Mouse (Mus musculus): ENCODE results near the gene Rab15.
A peak's percentile ranks its signal among the peaks of the same experiment; 100 is the strongest.
"Not testable (repeated sequence)": the region's sequence is repeated elsewhere in the genome, so short reads cannot be mapped to it uniquely, and the experiment has no call there.

Gene Rab15

DNA sequence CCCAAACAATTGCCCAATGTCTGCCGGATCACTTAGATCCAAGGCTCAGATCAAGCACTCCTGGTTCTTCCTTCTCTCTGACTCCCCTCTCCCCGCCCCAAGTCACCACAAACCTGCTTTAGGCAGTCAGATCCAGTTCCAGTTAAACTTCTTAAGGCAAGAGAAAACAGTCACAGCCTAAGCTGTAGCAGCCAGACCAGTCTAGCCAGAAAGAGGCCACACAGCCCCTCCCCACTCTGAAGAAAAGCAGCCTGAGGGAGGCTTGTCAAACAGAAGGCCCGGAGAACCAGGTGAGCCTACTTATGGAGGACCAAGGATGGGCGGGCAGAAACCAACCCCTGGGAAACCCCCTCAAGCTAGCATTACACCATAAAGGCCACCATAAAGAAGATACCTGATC lies 4.6 kb downstream of the Rab15 start:
- peak; percentile 69 for DNase-seq

GRCm38 (mm10) chr12:76817176-76817575 lies 5.5 kb downstream of the Rab15 start:
- no peak for DNase-seq

GRCm38 (mm10) chr12:76816720-76817119 lies 6.0 kb downstream of the Rab15 start:
- DNase-seq = no peak

GRCm38 (mm10) chr12:76814120-76814519 lies 8.6 kb downstream of the Rab15 start:
- DNase-seq = no peak

DNA sequence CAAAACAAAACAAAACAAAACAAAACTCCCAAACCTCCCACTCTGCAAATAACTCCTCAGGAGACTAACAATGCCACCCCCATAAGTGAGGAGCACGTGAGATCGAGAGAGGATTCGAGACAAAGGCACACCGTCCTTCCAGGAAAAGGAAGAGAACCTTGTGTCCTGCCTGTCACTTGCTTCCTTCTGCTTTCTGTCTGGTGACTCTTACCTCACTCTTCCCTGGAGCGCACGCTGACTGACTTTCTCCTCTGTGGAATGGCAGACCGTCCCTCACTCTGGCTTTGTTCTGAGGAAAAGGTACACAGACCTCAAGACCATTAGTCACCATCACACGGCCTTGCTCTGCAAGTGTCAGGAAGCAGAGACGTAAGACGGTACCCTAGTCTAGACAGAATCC lies 9.2 kb downstream of the Rab15 start:
- no peak for DNase-seq

DNA sequence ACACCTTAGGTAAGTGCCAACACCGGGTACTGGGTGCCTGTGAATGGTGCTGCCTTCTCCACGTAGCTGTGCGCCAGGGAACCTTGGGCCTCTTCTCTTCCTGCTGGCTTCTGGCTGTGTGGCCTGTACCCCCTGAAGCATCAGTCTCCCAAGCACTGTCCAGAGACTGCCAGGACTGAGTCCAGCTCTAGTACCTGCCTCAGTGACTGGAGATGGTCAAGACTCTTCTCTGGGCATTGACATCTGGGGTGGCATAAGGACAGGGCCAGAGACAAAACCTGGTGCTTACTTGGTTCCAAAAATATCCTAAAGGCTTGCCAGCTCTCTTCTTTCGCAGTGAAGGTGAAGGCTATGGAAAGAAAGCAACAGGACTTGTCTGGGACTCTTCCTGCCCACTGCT lies 11.7 kb downstream of the Rab15 start:
- no peak for DNase-seq

- no peak for DNase-seq
These were observed 12.2 kb downstream of the Rab15 start for GRCm38 (mm10) chr12:76810491-76810890.

GRCm38 (mm10) chr12:76807796-76808195 lies 14.9 kb downstream of the Rab15 start:
- DNase-seq = no peak

DNA sequence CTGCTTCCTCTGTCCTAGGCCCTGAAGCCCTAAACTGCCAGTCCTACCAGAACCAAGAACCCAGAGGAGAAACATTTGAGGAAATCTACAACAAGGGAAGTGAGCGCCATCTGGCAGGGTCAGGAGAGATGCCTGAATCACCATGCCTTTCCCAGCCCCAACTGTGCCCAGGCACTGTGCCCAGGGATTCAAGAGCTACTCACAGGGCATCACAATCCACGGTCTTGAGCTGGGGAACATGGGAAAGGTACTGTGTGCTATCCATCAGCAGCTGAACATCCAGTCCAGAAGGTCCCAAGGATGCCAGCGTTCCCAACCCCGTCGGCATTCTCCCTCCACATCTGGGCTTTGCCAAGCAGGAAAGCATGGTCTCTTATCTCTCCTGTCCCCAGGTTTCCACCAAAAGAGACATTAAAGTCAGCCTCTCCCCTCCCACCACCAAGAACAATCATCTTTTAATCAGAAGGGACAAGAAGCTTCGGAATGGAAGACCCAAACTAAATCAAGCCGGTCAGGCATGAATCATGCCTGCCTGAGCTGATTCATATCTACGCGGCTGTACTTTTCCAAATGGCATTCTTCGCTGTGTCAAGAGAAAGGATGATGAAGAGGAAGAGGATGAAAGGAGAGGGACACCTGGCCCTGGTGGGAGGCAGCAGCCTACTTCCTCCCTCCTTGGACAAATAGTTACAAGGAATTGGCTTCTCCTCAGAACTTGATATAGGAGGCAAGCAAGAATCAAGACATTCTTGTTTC lies 17.5 kb downstream of the Rab15 start:
- DNase-seq = no peak

DNA sequence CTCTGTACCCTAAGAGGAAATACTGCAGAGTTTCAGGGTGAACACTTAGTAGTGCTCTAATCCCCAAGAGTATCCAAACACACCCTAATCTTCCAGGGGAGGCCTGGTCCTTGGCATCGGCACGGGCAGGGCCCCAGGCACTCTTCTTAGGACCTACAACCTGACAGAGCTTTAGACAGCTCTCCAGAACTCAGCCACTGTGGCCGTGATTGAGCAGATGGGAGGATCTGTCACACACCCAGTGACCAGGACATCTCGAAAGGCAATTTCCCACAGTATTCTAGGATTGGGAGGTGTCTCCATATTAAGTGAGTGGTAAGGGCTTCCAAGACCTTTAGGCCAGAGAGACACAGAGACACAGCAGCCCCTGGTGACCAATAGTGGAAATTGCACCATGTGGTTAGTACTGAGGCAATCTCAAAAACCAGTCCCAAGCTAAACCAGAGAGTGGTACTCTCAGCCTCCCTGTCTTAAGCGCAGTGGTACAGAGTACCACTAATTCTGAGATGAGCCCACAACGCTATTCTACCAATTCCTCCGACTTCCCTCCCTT lies 18.9 kb downstream of the Rab15 start:
- DNase-seq = peak; percentile 70

DNA sequence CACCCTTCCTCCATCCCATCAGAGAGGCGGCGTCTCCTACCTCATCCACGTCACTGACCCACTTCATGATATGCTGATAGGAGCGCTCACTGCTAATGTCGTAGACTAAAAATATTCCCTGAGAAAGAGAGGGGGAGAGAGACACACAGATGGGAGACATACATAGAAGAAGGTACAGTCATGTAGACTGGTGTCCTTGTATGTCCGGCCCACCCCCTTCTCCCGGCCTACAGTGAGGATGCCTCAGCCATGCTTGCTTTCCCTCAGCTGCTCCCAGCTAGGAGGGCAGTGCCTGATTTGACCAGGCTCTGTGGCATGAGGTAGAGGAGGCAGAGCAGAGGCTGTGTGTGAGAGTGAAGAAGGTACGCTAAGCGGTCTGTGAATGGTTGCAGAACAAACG lies 19.7 kb downstream of the Rab15 start:
- no peak for DNase-seq

- no peak for DNase-seq
These were observed 24.5 kb downstream of the Rab15 start for GRCm38 (mm10) chr12:76798008-76798720.

- no peak for DNase-seq
These were observed 25.7 kb downstream of the Rab15 start for GRCm38 (mm10) chr12:76796938-76797539.

DNA sequence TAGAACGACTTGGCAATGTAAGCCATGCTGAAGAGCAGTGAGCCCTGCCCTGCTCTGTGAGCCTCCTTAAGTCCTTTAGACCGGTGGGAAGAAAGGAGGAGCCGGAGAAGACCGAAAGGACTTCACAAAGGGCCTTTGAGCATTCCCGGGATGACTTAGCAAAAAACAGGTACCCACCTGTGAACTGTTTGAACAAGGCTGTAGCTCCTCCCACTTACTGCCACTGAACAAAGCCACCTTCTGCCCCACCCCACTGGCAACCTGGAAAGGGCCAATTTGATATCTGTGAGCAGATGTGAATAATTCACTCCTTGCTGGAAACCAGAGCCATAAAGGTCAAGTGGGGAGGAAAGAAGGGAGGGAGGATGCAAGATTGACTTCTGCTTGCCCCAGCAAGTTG lies 27.4 kb downstream of the Rab15 start, which contains the start of gene Gpx2:
Gene Gpx2, minus strand, starts transcription at position 205 of the 400 bp plus-strand sequence.
- peak; percentile 28 for DNase-seq

DNA sequence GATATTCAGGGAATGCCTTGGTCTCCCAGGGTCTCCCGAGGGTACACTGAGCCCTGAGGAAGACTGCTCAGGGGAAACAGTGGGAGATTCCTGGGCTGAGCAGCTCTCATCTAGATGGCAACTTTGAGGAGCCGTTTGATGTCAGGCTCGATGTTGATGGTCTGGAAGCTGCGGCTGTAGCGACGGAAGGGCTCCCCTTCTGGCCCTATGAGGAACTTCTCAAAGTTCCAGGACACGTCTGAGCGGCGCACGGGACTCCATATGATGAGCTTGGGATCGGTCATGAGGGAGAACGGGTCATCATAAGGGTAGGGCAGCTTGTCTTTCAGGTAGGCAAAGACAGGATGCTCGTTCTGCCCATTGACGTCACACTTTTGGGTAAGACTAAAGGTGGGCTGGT lies 30.2 kb downstream of the Rab15 start:
- not testable (repeated sequence) for DNase-seq

- no peak for DNase-seq
These were observed 32.1 kb downstream of the Rab15 start for GRCm38 (mm10) chr12:76790446-76791084.

- DNase-seq = no peak
These were observed 38.6 kb downstream of the Rab15 start for GRCm38 (mm10) chr12:76784056-76784619.

DNA sequence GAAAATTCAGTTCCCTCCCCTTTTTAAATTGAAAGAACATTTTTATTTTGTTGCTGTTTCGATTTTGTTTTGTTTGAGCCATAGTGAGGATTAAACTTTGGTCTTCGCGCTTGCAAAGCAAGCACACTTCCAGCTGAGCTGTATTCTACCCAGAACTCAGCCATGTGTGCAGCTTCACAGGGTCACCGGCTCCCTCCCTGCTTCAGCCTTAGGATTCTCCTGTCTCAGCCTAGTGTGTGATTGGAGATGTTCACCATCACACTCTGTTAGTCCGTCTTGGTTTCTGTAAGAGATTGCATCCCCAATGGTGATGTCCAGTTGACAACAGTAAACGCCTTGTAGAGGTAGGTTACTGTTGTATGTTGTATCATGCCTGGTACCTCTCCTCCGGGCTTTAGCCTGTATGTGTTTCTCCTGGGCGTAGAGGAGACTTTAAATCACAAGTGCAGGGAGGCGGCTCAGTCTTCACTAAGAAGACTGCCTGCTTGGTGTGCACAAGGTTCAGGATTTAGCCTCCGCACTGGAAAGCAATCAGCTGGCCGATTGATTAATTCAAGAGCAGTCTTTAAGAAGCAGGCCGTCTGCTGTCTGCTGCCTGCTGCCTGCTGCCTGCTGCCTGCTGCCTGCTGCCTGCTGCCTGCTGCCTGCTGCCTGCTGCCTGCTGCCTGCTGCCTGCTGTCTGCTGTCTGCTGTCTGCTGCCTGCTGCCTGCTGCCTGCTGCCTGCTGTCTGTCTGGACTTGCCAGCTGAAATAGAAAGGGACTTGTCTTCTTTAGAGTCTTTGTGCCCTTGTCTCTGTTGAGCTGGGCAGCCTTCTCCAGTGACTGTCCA lies 41.9 kb downstream of the Rab15 start:
- no peak for DNase-seq

GRCm38 (mm10) chr12:76779951-76780350 lies 42.8 kb downstream of the Rab15 start:
- no peak for DNase-seq

- DNase-seq = no peak
These were observed 44.2 kb downstream of the Rab15 start for GRCm38 (mm10) chr12:76778305-76779083.

DNA sequence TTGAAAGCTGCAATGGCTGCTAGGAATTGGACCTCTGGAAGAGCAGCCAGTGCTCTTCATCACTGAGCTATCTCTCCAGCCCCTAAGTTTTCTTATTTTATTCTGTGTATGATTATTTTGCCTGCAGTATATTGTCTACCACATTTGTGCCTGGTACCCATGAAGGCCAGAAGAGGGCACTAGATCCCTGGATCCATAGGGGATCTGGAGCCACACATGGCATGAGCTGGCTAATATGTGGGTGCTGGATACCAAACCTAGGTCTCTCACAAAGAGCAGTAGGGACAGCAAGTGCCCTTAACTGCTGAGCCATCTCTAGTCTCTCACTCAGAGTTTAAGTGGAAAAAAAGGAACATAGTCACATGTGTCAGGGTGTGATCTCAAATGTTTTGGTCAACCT lies 44.9 kb downstream of the Rab15 start:
- DNase-seq = no peak

All from lung, postnatal 10 days (tissue).